Mouse (Mus musculus) intestine, embryonic 15.5 days (tissue): ENCODE measurements around the gene Kif13a. TPM values are rescaled to one million over a fixed set of nuclear protein-coding genes. Genes with fewer than 3 reads are reported as not detected.

Experiments
- ATAC-seq: fragments of 200-750 bp; cut with Nextera tagmentation; 2 replicates; pipeline ENCODE4 v1.8.0; 2017; ENCODE audit warnings: moderate TSS enrichment, moderate library complexity
- H3K27ac ChIP-seq: fragments of 300-500 bp; sonication (generic); 2 replicates; pipeline ENCODE4 v1.5.1; 2015; ENCODE audit warnings: mild to moderate bottlenecking, inconsistent platforms
- H3K27me3 ChIP-seq: fragments of 300-500 bp; sonication (generic); replicated peaks from 2 replicates; pipeline ENCODE4 v1.6.1; 2015; ENCODE audit warnings: inconsistent platforms
- H3K36me3 ChIP-seq: fragments of 300-500 bp; sonication (generic); 2 replicates; pipeline ENCODE4 v1.6.1; 2015; ENCODE audit warnings: inconsistent platforms
- H3K4me1 ChIP-seq: fragments of 300-500 bp; sonication (generic); replicated peaks from 2 replicates; pipeline ENCODE4 v1.6.1; 2015; ENCODE audit warnings: inconsistent platforms
- H3K4me2 ChIP-seq: fragments of 300-500 bp; sonication (generic); replicated peaks from 2 replicates; pipeline ENCODE4 v1.6.1; 2015; ENCODE audit warnings: mild to moderate bottlenecking, inconsistent platforms
- H3K4me3 ChIP-seq: fragments of 300-500 bp; sonication (generic); replicated peaks from 2 replicates; pipeline ENCODE4 v1.5.1; 2015; ENCODE audit warnings: inconsistent platforms
- H3K9ac ChIP-seq: fragments of 300-500 bp; sonication (generic); 2 replicates; pipeline ENCODE4 v1.6.1; 2015; ENCODE audit warnings: inconsistent platforms
- H3K9me3 ChIP-seq: fragments of 300-500 bp; sonication (generic); 2 replicates; pipeline ENCODE4 v1.6.1; 2016; ENCODE audit warnings: inconsistent platforms
- WGBS: fragments of 180-500 bp; shearing (Covaris S2); methylation state at CpG from one replicate; pipeline ENCODE4 v1.1.7; 2015; 5-methylcytosine and 5-hydroxymethylcytosine counted together
- polyA plus RNA-seq: library from polyadenylated mRNA; unstranded; fragments of >200 nt; fragmentation: Nextera tagmentation; extraction: Ambion mirVana; gene quantifications from 2 replicates; pipeline ENCODE4 v1.2.1, GENCODE M21; 2015

Kif13a gene
- polyA plus RNA-seq, 1 experiment from 2014 or later: 17.0 TPM

DNA sequence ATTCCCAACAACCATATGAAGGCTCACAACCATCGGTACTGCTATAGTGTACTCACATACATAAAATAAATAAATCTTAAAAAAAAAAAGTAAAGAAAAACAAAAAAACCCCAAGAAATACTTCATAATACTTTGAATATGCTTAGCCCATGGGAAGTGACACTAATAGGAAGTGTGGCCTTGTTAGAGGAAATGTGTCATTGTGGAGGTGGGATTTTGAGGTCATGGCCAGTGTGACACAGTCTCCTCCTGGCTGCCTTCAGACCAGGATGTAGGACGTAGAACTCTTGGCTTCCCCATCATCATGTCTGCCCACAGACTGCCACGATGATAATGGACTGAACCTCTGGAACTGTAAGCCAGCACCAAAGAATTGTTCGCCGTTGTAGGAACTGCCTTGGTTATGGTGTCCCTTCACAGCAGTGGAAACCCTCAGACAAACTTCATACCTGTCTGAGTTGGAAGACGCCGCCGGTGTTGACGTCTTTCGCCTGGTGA, 143.6 kb downstream of the Kif13a start:
- H3K4me2 ChIP-seq: no peak overlapping the region
- 97% methylated on average over 10 of the region's 10 CpGs for WGBS
- no peak overlapping the region for H3K27ac ChIP-seq
- no peaks in the 10 kb centered on the region for H3K4me1 ChIP-seq
- no peak overlapping the region for H3K4me3 ChIP-seq
- no peaks in the 10 kb centered on the region for H3K27me3 ChIP-seq
- H3K9ac ChIP-seq: no peak overlapping the region
- no peaks in the 10 kb centered on the region for H3K9me3 ChIP-seq
- peaks cover 4% of the 10 kb centered on the region; the same call in 1 of the 2 replicates for H3K36me3 ChIP-seq
- no peak for ATAC-seq

DNA sequence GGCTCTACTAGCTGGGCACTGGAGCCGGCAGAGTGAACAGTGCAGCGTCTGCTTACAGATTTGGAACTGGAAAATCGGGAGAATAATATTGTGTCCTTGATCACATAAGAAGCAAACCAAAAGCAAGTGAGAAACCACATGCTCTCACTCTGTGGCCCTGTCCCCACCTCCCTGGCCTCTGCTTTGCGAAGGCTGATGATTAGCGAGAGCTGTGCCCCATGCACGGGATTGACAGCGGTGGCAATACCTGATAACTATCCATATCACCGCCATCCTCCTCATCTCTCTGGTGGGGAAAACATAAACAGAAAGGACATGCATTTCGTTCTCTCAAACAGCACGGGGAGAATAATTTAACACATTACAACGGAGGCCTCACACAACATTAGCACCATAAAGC, 149.3 kb downstream of the Kif13a start:
- ATAC-seq: no peak
- H3K27ac ChIP-seq: no peak overlapping the region

DNA sequence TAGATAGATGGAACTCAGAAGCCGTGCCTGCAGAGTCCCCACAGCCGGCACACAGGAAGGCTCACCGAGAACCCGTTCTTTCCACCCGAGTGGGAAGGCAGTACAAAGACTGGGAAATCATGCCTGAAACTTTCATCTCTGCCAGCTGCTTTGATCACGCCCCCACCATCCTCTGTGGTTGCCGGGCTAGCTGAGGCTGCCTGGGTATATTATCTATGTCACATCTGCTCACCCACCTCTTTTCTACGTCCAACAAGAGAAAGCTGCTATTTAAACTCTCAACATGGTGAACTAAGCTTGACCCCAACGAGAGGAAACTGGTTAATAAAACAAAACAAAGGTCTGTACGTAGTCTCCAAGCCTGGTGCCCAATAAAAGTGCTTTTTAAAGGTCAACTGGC, 149.8 kb downstream of the Kif13a start:
- ATAC-seq: no peak
- Histone ChIP-seq H3K27ac (no peak overlapping the region), H3K36me3 (peaks cover 4% of the 10 kb centered on the region; the same call in 1 of the 2 replicates), H3K9me3 (no peaks in the 10 kb centered on the region), H3K4me3 (no peak overlapping the region), H3K4me1 (0 out of 2 replicates have a peak, but pooled peaks cover 3% of the 10 kb centered on the region), H3K4me2 (no peak overlapping the region), H3K9ac (no peak overlapping the region), H3K27me3 (no peaks in the 10 kb centered on the region)
- WGBS: 47% methylated on average over 10 of the region's 10 CpGs

More for the DNA sequence above, 149.3 kb downstream of the Kif13a start:
- Histone ChIP-seq H3K36me3 (peaks cover 4% of the 10 kb centered on the region; the same call in 1 of the 2 replicates), H3K27me3 (no peaks in the 10 kb centered on the region), H3K9ac (no peak overlapping the region), H3K4me2 (no peak overlapping the region), H3K4me1 (0 out of 2 replicates have a peak, but pooled peaks cover 3% of the 10 kb centered on the region), H3K9me3 (no peaks in the 10 kb centered on the region), H3K4me3 (no peak overlapping the region)
- WGBS: 64% methylated on average over 11 of the region's 11 CpGs

- Histone ChIP-seq H3K4me2 (no peak overlapping the region), H3K27ac (no peak overlapping the region), H3K27me3 (no peaks in the 10 kb centered on the region), H3K36me3 (peaks cover 7% of the 10 kb centered on the region), H3K9me3 (no peaks in the 10 kb centered on the region), H3K4me1 (0 out of 2 replicates have a peak, but pooled peaks cover 3% of the 10 kb centered on the region), H3K9ac (no peak overlapping the region), H3K4me3 (no peak overlapping the region)
- no peak for ATAC-seq
- WGBS: 88% methylated on average over 3 of the region's 3 CpGs
Measured at GRCm38 (mm10) chr13:46777461-46777860, 152.2 kb downstream of the Kif13a start.

- Histone ChIP-seq H3K9me3 (no peaks in the 10 kb centered on the region), H3K4me1 (0 out of 2 replicates have a peak, but pooled peaks cover 3% of the 10 kb centered on the region), H3K27me3 (no peaks in the 10 kb centered on the region), H3K4me3 (no peak overlapping the region), H3K27ac (no peak overlapping the region), H3K36me3 (peaks cover 13% of the 10 kb centered on the region), H3K4me2 (no peak overlapping the region), H3K9ac (no peak overlapping the region)
- no peak for ATAC-seq
- WGBS: 52% methylated on average over 14 of the region's 14 CpGs
Measured at GRCm38 (mm10) chr13:46776636-46777305, 152.9 kb downstream of the Kif13a start.

- Histone ChIP-seq H3K4me1 (0 out of 2 replicates have a peak, but pooled peaks cover 3% of the 10 kb centered on the region), H3K36me3 (peaks cover 13% of the 10 kb centered on the region)
- WGBS: 86% methylated on average over 5 of the region's 5 CpGs
Measured at GRCm38 (mm10) chr13:46774998-46775397, 154.7 kb downstream of the Kif13a start.

DNA sequence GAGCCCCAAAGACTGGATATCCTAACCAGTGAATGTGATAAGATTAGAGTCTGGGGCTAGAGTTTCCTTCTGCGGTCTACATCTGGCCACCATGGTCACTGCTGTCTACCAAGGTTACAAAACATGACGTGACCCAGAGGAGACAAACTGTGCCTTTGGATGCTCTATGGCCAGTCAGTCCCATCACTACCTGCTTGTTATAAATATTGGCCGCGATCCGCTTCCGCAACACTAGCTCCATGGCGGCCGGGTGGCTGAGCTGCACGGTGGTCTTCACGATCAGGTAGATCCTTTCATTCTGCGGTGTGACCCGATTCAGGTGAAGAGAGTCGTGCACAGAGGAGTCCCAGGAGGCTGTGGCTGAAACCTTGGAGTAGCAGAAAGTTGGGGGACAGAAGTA, 157.1 kb downstream of the Kif13a start:
- H3K4me2 ChIP-seq: no peak overlapping the region
- peaks cover 13% of the 10 kb centered on the region for H3K36me3 ChIP-seq
- H3K9me3 ChIP-seq: no peaks in the 10 kb centered on the region
- no peaks in the 10 kb centered on the region for H3K27me3 ChIP-seq
- H3K4me3 ChIP-seq: no peak overlapping the region
- 0 out of 2 replicates have a peak, but pooled peaks cover 3% of the 10 kb centered on the region for H3K4me1 ChIP-seq
- ATAC-seq: no peak
- 97% methylated on average over 13 of the region's 13 CpGs for WGBS
- H3K9ac ChIP-seq: no peak overlapping the region
- no peak overlapping the region for H3K27ac ChIP-seq

More at GRCm38 (mm10) chr13:46774998-46775397, 154.7 kb downstream of the Kif13a start:
- H3K27me3 ChIP-seq: no peaks in the 10 kb centered on the region
- no peak overlapping the region for H3K4me3 ChIP-seq
- no peaks in the 10 kb centered on the region for H3K9me3 ChIP-seq
- H3K27ac ChIP-seq: no peak overlapping the region
- ATAC-seq: no peak
- no peak overlapping the region for H3K9ac ChIP-seq
- H3K4me2 ChIP-seq: no peak overlapping the region

DNA sequence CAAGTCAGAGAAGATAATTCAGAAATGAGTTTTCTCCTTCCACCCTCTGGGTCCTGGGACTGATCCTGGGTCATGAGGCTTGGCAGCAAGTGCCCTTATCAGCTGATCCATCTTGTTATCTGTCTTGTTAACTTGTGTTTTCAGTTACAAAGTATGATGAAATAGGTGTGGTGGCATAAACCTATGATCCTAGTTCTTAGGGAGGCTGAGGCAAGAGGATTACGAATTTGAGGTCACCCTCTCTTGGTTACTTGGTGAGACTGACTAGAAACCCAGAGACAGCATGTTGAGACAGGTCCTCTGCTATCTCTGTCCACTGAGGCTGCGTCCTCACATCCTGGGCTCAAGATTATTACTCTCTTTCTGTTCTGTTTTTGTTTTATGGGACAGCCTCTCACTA, 164.3 kb downstream of the Kif13a start:
- no peak for ATAC-seq
- H3K27me3 ChIP-seq: no peaks in the 10 kb centered on the region
- no peak overlapping the region for H3K9ac ChIP-seq
- no peaks in the 10 kb centered on the region for H3K9me3 ChIP-seq
- no peak overlapping the region for H3K4me3 ChIP-seq
- H3K27ac ChIP-seq: no peak overlapping the region
- no peak overlapping the region for H3K4me2 ChIP-seq
- peaks cover 4% of the 10 kb centered on the region; the same call in 1 of the 2 replicates for H3K36me3 ChIP-seq
- 96% methylated on average over 2 of the region's 2 CpGs for WGBS
- H3K4me1 ChIP-seq: no peaks in the 10 kb centered on the region

- peaks cover 4% of the 10 kb centered on the region; the same call in 1 of the 2 replicates for H3K36me3 ChIP-seq
- no peaks in the 10 kb centered on the region for H3K9me3 ChIP-seq
- no peaks in the 10 kb centered on the region for H3K27me3 ChIP-seq
- no peaks in the 10 kb centered on the region for H3K4me1 ChIP-seq
- no peak overlapping the region for H3K4me2 ChIP-seq
- no peak overlapping the region for H3K4me3 ChIP-seq
- 88% methylated on average over 9 of the region's 9 CpGs for WGBS
- ATAC-seq: no peak
- no peak overlapping the region for H3K27ac ChIP-seq
- H3K9ac ChIP-seq: no peak overlapping the region
Measured at GRCm38 (mm10) chr13:46763210-46763609, 166.5 kb downstream of the Kif13a start.

GRCm38 (mm10) chr13:46760921-46761320, 168.7 kb downstream of the Kif13a start:
- Histone ChIP-seq H3K27me3 (no peaks in the 10 kb centered on the region), H3K27ac (no peak overlapping the region), H3K9me3 (no peaks in the 10 kb centered on the region), H3K4me1 (no peaks in the 10 kb centered on the region), H3K4me3 (no peak overlapping the region), H3K36me3 (peaks cover 4% of the 10 kb centered on the region; the same call in 1 of the 2 replicates), H3K9ac (no peak overlapping the region), H3K4me2 (no peak overlapping the region)
- WGBS: 85% methylated on average over 6 of the region's 6 CpGs
- ATAC-seq: no peak

DNA sequence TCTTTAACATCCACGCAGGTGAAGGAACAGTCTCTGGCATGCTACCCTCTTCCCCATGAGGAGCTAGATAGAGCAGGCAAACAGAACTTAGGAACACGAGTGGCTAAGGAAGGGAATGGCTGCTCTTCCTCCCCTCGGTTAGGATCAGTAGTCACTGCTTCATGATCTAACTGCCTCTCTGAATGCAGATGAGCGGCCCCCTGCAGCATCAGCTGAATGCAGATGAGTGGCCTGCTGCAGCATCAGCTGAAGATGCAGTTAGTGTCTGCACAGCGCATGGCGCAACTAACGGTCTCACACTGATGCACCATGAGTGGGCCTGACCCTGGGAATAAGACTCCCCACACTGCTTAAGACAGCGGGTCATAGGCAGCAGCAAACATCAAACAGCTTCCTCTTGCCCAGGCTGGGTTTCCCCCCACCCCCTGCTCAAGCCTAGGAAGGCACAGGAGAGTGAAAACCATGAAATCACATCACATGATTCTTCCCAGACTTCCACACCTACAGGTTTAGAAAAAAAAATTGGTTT, 170.3 kb downstream of the Kif13a start:
- no peak overlapping the region for H3K4me3 ChIP-seq
- no peaks in the 10 kb centered on the region for H3K9me3 ChIP-seq
- 80% methylated on average over 8 of the region's 8 CpGs for WGBS
- no peak overlapping the region for H3K9ac ChIP-seq
- no peak overlapping the region for H3K27ac ChIP-seq
- ATAC-seq: no peak
- H3K27me3 ChIP-seq: no peaks in the 10 kb centered on the region
- H3K4me2 ChIP-seq: no peak overlapping the region
- no peaks in the 10 kb centered on the region for H3K4me1 ChIP-seq
- H3K36me3 ChIP-seq: peaks cover 4% of the 10 kb centered on the region; the same call in 1 of the 2 replicates

DNA sequence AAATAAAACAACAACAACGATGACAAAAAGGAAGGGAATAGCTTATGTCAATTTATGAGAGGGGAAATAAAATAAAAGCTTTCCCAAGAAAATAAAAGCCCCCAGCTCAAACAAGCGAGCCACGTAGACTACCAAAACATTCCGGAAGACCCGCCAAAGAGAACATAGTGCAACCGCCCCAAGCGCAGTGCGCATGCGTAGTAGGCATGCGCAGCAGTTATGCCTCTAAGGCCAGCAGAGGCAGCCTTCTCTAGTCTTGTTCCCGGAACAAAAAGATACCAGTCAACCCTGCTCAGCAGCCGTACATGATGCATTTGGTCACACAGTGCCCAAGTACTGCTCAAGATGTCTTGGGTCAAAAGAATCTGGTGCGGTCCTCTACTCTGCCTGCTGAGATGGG, 171.0 kb downstream of the Kif13a start:
- H3K27me3 ChIP-seq: no peaks in the 10 kb centered on the region
- H3K9me3 ChIP-seq: no peaks in the 10 kb centered on the region
- no peak overlapping the region for H3K9ac ChIP-seq
- ATAC-seq: no peak
- H3K27ac ChIP-seq: no peak overlapping the region
- H3K36me3 ChIP-seq: peaks cover 4% of the 10 kb centered on the region; the same call in 1 of the 2 replicates
- no peak overlapping the region for H3K4me3 ChIP-seq
- no peaks in the 10 kb centered on the region for H3K4me1 ChIP-seq
- WGBS: 96% methylated on average over 13 of the region's 13 CpGs
- no peak overlapping the region for H3K4me2 ChIP-seq
